Comparison of ENCODE assay signal across 13 mouse cellular contexts in the genomic region with DNA sequence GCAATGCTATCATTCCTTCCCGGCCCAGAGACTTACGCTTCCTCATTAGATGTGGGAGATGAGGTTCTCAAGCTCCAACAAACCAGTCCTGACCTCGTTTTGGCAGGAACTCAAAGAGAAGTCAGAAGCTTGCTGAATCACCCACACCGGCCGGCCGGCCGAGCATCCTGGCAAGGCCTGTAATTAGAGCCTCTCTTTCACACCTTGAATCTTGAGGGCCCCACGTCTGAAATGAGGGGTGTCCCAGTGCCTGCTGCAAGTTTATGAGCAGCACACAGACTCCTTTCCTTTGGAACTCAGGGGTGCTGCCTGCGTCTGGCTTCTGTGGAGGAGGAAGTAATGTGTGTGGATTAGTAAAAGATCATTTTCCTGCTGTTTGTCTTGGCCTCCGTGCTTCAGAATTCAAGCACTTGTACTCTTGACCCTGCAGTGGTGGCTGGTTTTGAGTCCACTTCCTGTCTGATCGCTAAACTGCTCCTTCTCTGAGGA. TPM values are rescaled to one million over a fixed set of nuclear protein-coding genes. Genes with fewer than 3 reads are reported as not detected.
DNase-seq lines count a peak whose midpoint lies in the region; ATAC-seq and TF ChIP-seq lines count a peak whose summit lies in the region.
"Had no signal": no experiment of that assay in that cellular context is flagged by ENCODE, and none has a peak within 500 bp of the region (broad histone marks: within the 10 kb centered on the region; RNA-seq: fewer than 3 reads in every experiment).

No protein-coding gene starts in this region.

- TF ChIP-seq POLR2A in brain, embryonic 14.5 days (IDR thresholded peaks at IDR 0.05; ENCODE audit: borderline replicate concordance, extremely low read depth, insufficient read depth, insufficient read length, poor library complexity, severe bottlenecking), result no peak

- H3K9ac ChIP-seq in intestine, embryonic 14.5 days (ENCODE audit: low read length), result no peak overlapping the region

- 19% methylated on average over 11 of the region's 11 CpGs for WGBS in intestine, embryonic 14.5 days

- H3K36me3 ChIP-seq in intestine, embryonic 14.5 days (ENCODE audit: control insufficient read depth, insufficient read depth, low read length), result no peaks in the 10 kb centered on the region

- 0 out of 2 replicates have a peak, but pooled peaks cover 6% of the 10 kb centered on the region for H3K4me1 ChIP-seq in intestine, embryonic 14.5 days (replicated peaks; ENCODE audit: control insufficient read depth, insufficient read depth, low read length)

- no peak overlapping the region for H3K4me3 ChIP-seq in intestine, embryonic 14.5 days (ENCODE audit: low read depth, low read length)

- no peak overlapping the region for H3K27ac ChIP-seq in intestine, embryonic 14.5 days (ENCODE audit: low read depth)

- no peak for TF ChIP-seq CTCF in brain, embryonic 14.5 days (IDR thresholded peaks at IDR 0.05; ENCODE audit: borderline replicate concordance, extremely low read depth, insufficient read depth, insufficient read length)

- peak overlapping the region; percentile 23; the same call in 1 of the 2 replicates for H3K4me2 ChIP-seq in intestine, embryonic 14.5 days (ENCODE audit: low read length)

- intact Hi-C loops in gastrocnemius, postnatal 36 days (cut with DNase I), result no loop called here

- no peaks in the 10 kb centered on the region for H3K9me3 ChIP-seq in intestine, embryonic 14.5 days (ENCODE audit: control insufficient read depth, low read length)

- ATAC-seq in intestine, embryonic 14.5 days (replicated peaks; ENCODE audit: low FRiP score, low TSS enrichment, low read depth), result no peak; the same call in 1 of the 2 replicates
- ATAC-seq: forebrain, embryonic 14.5 days; Patski had no signal

- no peaks in the 10 kb centered on the region for H3K27me3 ChIP-seq in intestine, embryonic 14.5 days (replicated peaks; ENCODE audit: control insufficient read depth, insufficient read depth, low read length)

- peak; percentile 5 for DNase-seq in brain, embryonic 14.5 days (ENCODE audit: low read depth)
- peak; percentile 70 for DNase-seq in intestine, embryonic 14.5 days (ENCODE audit: low spot score)
- peak; percentile 60 to 70 for DNase-seq in kidney, postnatal 36 days
- peak; percentile 34 for DNase-seq in lung, postnatal 25 days (ENCODE audit: low spot score)
- no peak for DNase-seq in layer of hippocampus, adult 9-11 months
- no peak for DNase-seq in gastrocnemius, postnatal 36 days
- no peak for DNase-seq in cerebellum, adult 18-20 months
- DNase-seq: right cerebral cortex, postnatal 25 days had no signal

RNA-seq across cellular contexts. Expression of gene Gjb2, which starts 20.3 kb away (rescaled TPM):
- polyA plus RNA-seq in brain, embryonic 14.5 days (2012; rRNA removed), result 5.6 and 13.6 TPM in 2 replicates
- 2.2 and 3.7 TPM in 2 replicates for polyA plus RNA-seq in intestine, embryonic 14.5 days (2014; fragmentation: Nextera tagmentation; extraction: Ambion mirVana)
- total RNA-seq in gastrocnemius, postnatal 36 days (2021), result under 1 TPM; 0.31 to 0.35 TPM

RNA-seq across cellular contexts. Expression of gene Gja3, which starts 26.3 kb away (rescaled TPM):
- polyA plus RNA-seq in brain, embryonic 14.5 days (2012; rRNA removed), result 0.14 and 0.15 TPM in 2 replicates
- 0.16 and 0.23 TPM in 2 replicates for polyA plus RNA-seq in intestine, embryonic 14.5 days (2014; fragmentation: Nextera tagmentation; extraction: Ambion mirVana)
- under 1 TPM in 1 of 2 experiments, not detected in 1; 0.12 TPM for total RNA-seq in gastrocnemius, postnatal 36 days (2021)
- polyA plus RNA-seq: Patski had no signal

RNA-seq across cellular contexts. Expression of gene Gm4491, which starts 31.5 kb away (rescaled TPM):
- not detected in 2 replicates for polyA plus RNA-seq in brain, embryonic 14.5 days (2012; rRNA removed)
- not detected in 2 replicates for polyA plus RNA-seq in intestine, embryonic 14.5 days (2014; fragmentation: Nextera tagmentation; extraction: Ambion mirVana)
- total RNA-seq in gastrocnemius, postnatal 36 days (2021), result not detected
- total RNA-seq: adrenal gland, postnatal 4 days; heart, postnatal 10 days had no signal
- polyA plus RNA-seq: forebrain, embryonic 14.5 days; neural tube, embryonic 11.5 days; Patski had no signal

RNA-seq across cellular contexts. Expression of gene Gjb6, which starts 49.2 kb away (rescaled TPM):
- polyA plus RNA-seq in brain, embryonic 14.5 days (2012; rRNA removed), result 6.4 and 12.5 TPM in 2 replicates
- polyA plus RNA-seq in intestine, embryonic 14.5 days (2014; fragmentation: Nextera tagmentation; extraction: Ambion mirVana), result not detected in 2 replicates
- total RNA-seq in gastrocnemius, postnatal 36 days (2021), result not detected
- total RNA-seq: adrenal gland, postnatal 4 days; heart, postnatal 10 days had no signal
- polyA plus RNA-seq: Patski had no signal

Comparison
In these comparisons a context has a peak if more than half of its experiments do, and no peak if none do; other contexts are left out.
1. DNase-seq: peak in brain, embryonic 14.5 days (single experiment), intestine, embryonic 14.5 days (single experiment), kidney, postnatal 36 days (2 of 2) and lung, postnatal 25 days (single experiment); none in layer of hippocampus, adult 9-11 months (single experiment), gastrocnemius, postnatal 36 days (0 of 2) and cerebellum, adult 18-20 months (0 of 2).